Mouse (Mus musculus) midbrain, embryonic 12.5 days (tissue): ENCODE measurements at regions not wholly inside any gene's neighbourhood (a gene's known extent, or its start where the extent isn't known, plus 50 kb on each side); places are given as distances from the start of the nearest gene placed in this dataset.
"Not testable (repeated sequence)": the region's sequence is repeated elsewhere in the genome, so short reads cannot be mapped to it uniquely, and the experiment has no call there.

Source experiments
- ATAC-seq: fragments of 200-750 bp; cut with Nextera tagmentation; 2 replicates; pipeline ENCODE4 v1.8.0; 2017; ENCODE audit warnings: low read depth, moderate TSS enrichment, moderate library complexity; ENCODE audit not compliant: low FRiP score
- H3K27ac ChIP-seq: fragments of 300-500 bp; sonication (generic); replicated peaks from 2 replicates; pipeline ENCODE4 v1.5.1; 2016; ENCODE audit warnings: mild to moderate bottlenecking
- H3K27me3 ChIP-seq: fragments of 300-500 bp; sonication (generic); 2 replicates; pipeline ENCODE4 v1.6.1; 2016; ENCODE audit warnings: mild to moderate bottlenecking
- H3K36me3 ChIP-seq: fragments of 300-500 bp; sonication (generic); 2 replicates; pipeline ENCODE4 v1.6.1; 2016
- H3K4me1 ChIP-seq: fragments of 300-500 bp; sonication (generic); 2 replicates; pipeline ENCODE4 v1.6.1; 2016
- H3K4me2 ChIP-seq: fragments of 300-500 bp; sonication (generic); replicated peaks from 2 replicates; pipeline ENCODE4 v1.6.1; 2016; ENCODE audit warnings: mild to moderate bottlenecking, moderate library complexity
- H3K4me3 ChIP-seq: fragments of 300-500 bp; sonication (generic); 2 replicates; pipeline ENCODE4 v1.5.1; 2016; ENCODE audit warnings: mild to moderate bottlenecking
- H3K9ac ChIP-seq: fragments of 300-500 bp; sonication (generic); replicated peaks from 2 replicates; pipeline ENCODE4 v1.6.1; 2016; ENCODE audit warnings: mild to moderate bottlenecking, moderate library complexity
- H3K9me3 ChIP-seq: fragments of 300-500 bp; sonication (generic); 2 replicates; pipeline ENCODE4 v1.6.1; 2016; ENCODE audit warnings: mild to moderate bottlenecking
- WGBS: fragments of 180-500 bp; shearing (Covaris S2); methylation state at CpG from one replicate; pipeline ENCODE4 v1.1.7; 2016; 5-methylcytosine and 5-hydroxymethylcytosine counted together

DNA sequence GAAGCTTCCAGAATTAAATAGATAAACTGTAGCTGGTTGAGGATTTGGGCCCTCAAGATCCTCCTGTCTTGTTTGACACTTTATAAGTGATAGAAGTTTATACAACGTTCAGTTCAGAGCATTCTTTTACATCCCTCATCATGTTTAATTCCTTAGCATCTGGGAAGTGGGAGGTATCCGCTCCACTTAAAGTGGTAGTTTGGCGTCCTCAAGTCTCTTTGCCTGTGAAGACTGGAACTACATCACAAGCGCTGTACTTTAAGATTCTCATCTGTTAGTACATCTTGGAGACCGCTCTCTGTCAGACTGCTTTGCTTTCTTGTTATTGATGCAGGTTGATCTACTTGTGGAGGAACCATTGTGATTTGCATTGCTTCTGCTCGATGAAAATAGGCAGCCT lies 459.1 kb upstream of the Sall1 start:
- Histone ChIP-seq H3K4me3 (no peak overlapping the region), H3K27me3 (no peaks in the 10 kb centered on the region), H3K4me2 (no peak overlapping the region), H3K27ac (no peak overlapping the region), H3K9ac (no peak overlapping the region), H3K36me3 (no peaks in the 10 kb centered on the region), H3K9me3 (no peaks in the 10 kb centered on the region), H3K4me1 (no peaks in the 10 kb centered on the region)
- 94% methylated on average over 6 of the region's 6 CpGs for WGBS
- no peak for ATAC-seq

DNA sequence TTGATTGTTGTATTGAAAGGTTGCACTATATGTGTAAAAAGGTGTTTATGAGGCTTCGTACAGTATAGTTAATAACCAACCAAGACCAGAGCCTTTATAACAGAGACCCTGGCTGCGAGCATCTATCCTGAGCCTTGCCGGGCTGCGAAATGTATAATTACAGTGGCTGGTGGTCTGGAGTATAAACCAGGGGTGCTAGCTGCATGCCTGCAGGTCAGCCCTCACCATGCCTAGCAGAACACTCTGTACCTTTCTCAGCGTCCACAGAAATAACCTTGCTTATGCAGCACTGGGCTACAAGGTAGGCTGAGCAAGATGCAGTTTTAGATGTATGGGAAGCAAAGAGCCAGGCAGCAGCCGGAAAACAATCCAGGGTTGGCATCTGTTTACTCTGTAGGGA lies 457.8 kb upstream of the Sall1 start:
- no peak overlapping the region for H3K27ac ChIP-seq
- H3K27me3 ChIP-seq = no peaks in the 10 kb centered on the region
- no peaks in the 10 kb centered on the region for H3K9me3 ChIP-seq
- WGBS = 91% methylated on average over 6 of the region's 6 CpGs
- no peak for ATAC-seq
- no peak overlapping the region for H3K9ac ChIP-seq
- no peak overlapping the region for H3K4me3 ChIP-seq
- H3K36me3 ChIP-seq = no peaks in the 10 kb centered on the region
- no peaks in the 10 kb centered on the region for H3K4me1 ChIP-seq
- no peak overlapping the region for H3K4me2 ChIP-seq

DNA sequence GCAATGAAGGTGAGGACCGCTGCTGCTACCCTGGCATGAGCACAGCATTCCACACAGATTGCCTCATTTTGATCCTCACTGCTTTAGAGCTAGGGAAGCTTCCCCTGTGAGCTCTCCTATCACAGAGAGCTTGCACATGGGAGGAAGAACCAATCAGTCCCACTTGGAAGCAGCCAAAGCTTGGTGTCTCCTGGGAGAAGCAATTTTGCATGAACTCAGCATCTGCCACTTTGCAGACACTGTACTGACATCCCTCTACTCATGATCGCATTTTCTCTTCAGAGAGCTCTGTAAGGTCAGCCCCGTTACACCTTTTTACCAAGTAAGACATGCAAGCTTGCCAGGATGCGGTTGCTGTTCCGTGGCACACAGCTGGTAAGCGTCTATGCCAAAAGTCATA lies 455.9 kb upstream of the Sall1 start:
- Histone ChIP-seq H3K4me3 (no peak overlapping the region), H3K4me2 (no peak overlapping the region), H3K27ac (no peak overlapping the region), H3K27me3 (no peaks in the 10 kb centered on the region), H3K4me1 (no peaks in the 10 kb centered on the region), H3K36me3 (no peaks in the 10 kb centered on the region), H3K9me3 (no peaks in the 10 kb centered on the region), H3K9ac (no peak overlapping the region)
- 92% methylated on average over 6 of the region's 6 CpGs for WGBS
- ATAC-seq = no peak

DNA sequence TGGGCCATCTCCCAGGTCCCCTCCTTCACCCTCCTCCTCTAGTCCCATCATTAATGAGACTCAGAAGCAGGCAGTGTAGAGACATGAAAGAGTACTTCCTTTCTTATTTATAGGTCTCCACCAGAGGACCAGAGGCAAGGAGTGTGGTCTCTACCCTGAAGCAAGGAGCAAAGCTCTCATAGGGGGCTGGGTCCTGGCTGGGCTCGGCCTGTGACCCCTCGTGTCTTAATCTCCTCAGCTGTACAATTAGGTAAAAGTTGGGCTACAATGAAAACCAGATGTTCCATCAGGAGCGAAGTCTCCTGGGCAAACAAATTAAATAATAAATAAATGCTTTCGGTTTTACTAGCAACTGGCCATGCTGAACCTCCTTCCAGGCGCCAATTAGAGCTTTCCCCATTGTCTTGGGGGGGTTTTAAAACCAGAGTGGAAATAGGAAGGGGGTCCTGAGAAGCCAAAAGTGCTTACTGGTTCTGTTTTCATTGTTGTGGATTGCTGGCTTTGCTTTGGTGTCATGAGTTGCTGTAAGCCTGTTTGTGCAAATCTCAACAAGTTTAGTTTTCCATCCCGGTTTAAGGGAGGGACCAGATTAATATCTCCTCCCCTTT lies 454.2 kb upstream of the Sall1 start:
- Histone ChIP-seq H3K4me2 (no peak overlapping the region), H3K4me1 (no peaks in the 10 kb centered on the region), H3K27me3 (no peaks in the 10 kb centered on the region), H3K9ac (no peak overlapping the region), H3K9me3 (no peaks in the 10 kb centered on the region), H3K36me3 (no peaks in the 10 kb centered on the region), H3K4me3 (no peak overlapping the region), H3K27ac (no peak overlapping the region)
- no peak for ATAC-seq
- 47% methylated on average over 6 of the region's 6 CpGs for WGBS

DNA sequence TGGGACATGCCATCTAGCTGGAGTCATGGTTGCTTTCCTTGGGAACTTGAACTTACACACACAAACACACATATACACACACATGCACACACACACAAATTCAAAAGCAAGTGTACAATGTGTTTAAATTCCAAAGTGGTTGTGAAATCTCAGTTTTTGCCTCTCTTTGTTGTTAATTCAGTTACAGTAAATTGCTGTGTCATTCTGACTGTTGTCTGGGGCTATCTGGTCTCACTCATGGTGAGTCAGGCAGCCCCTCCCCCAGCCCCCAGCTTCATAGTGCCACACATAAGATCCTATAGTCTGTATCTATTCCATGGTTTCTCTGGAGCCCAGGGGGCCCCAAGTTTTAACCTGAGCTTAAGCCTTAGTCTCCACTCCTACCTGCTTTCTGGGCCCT lies 448.4 kb upstream of the Sall1 start:
- ATAC-seq = no peak
- Histone ChIP-seq H3K9ac (no peak overlapping the region), H3K27me3 (no peaks in the 10 kb centered on the region)

DNA sequence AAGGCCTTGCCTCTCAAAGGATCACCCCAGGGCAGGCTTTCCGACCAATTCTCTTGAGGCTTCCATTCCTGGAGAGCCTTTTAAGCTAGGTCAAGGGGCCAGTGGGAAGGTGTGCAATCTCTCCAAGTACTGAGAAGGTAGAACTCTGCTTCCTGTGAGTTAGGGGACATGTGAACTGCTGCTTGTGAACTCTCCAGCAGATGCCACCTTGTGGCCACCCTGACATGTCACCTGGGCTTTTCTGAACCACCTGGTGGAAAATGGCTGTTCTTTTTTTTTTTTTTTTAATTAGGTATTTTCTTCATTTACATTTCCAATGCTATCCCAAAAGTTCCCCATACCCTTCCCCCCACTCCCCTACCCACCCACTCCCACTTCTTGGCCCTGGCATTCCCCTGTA lies 438.5 kb upstream of the Sall1 start:
- not testable (repeated sequence) for H3K4me1 ChIP-seq, H3K27ac ChIP-seq, H3K9me3 ChIP-seq, ATAC-seq, H3K4me3 ChIP-seq, H3K4me2 ChIP-seq, H3K36me3 ChIP-seq, H3K27me3 ChIP-seq, H3K9ac ChIP-seq
- WGBS = 55% methylated on average over 1 of the region's 1 CpGs

More for the DNA sequence above, 448.4 kb upstream of the Sall1 start:
- no peak overlapping the region for H3K27ac ChIP-seq
- no peaks in the 10 kb centered on the region for H3K9me3 ChIP-seq
- no peaks in the 10 kb centered on the region for H3K36me3 ChIP-seq
- H3K4me3 ChIP-seq = no peak overlapping the region
- H3K4me1 ChIP-seq = no peaks in the 10 kb centered on the region
- H3K4me2 ChIP-seq = no peak overlapping the region

DNA sequence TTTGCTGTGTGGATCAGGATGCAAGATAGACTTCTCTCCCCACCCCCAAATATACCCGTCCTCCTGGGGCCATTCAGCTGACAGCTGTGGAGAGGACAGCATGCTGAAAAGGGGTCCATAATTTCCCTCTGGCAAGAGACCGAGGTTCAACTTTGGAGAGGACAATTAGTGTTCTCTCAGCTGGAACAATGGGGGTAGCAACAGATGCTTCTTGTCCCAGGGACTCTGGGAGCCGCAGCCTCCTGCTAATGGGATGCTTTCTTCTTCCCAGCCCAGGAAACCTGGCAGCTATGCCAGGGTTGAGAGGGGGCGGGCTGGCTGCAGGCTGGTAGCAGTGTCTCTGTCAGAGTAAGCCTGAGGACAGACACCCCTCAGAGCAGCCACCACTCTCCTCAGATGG lies 433.0 kb upstream of the Sall1 start:
- Histone ChIP-seq H3K36me3 (no peaks in the 10 kb centered on the region), H3K4me1 (peaks cover 4% of the 10 kb centered on the region; the same call in 1 of the 2 replicates), H3K4me3 (no peak overlapping the region), H3K4me2 (no peak overlapping the region), H3K9ac (no peak overlapping the region), H3K27ac (no peak overlapping the region), H3K27me3 (no peaks in the 10 kb centered on the region), H3K9me3 (no peaks in the 10 kb centered on the region)
- no peak for ATAC-seq
- 52% methylated on average over 4 of the region's 4 CpGs for WGBS

DNA sequence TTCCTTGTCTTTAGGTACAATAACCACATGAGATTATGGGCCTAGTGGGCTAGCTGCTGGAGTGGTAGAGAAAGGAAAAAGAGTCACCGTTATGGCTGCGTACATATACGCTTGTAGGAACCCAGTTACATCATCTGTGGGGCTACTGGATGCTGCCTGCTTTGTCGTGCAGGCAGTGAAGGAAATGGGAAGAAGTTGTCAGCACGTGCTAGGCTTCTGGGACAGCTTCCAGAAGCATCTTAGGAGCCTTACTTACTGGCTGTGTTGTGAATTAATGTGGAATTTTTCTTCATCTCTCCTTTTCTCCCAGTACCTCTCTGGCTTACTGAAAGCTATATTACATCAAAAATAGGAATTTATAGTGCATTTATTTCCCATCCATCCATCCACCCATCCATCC lies 427.2 kb upstream of the Sall1 start:
- no peak for ATAC-seq
- Histone ChIP-seq H3K4me2 (no peak overlapping the region), H3K9me3 (no peaks in the 10 kb centered on the region), H3K9ac (no peak overlapping the region), H3K27ac (no peak overlapping the region), H3K27me3 (no peaks in the 10 kb centered on the region), H3K36me3 (no peaks in the 10 kb centered on the region), H3K4me3 (no peak overlapping the region), H3K4me1 (no peaks in the 10 kb centered on the region)
- 97% methylated on average over 5 of the region's 5 CpGs for WGBS

DNA sequence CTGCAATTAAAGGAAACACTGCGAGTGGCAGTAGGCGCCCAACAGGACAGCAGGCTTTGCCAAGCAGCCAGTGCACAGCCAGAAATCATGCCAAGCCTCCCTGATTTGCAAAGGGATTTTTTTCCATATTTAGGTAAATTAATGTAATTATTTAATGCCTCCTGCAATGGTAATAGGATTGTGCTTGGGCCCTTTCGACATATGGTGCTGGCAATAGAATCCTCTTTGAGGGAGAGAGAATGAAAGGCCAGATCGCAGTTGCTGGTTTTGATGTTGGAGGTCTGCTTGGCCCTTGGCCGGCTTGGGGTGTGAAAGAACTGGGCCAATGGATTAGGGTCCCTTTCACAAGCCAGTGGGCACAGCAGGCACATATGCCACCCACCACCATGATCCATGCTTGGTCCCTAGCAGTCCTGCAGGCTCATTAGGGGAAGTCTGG lies 424.8 kb upstream of the Sall1 start:
- H3K27me3 ChIP-seq = no peaks in the 10 kb centered on the region
- no peak overlapping the region for H3K9ac ChIP-seq
- no peak overlapping the region for H3K27ac ChIP-seq
- H3K36me3 ChIP-seq = no peaks in the 10 kb centered on the region
- WGBS = 87% methylated on average over 5 of the region's 5 CpGs
- no peaks in the 10 kb centered on the region for H3K4me1 ChIP-seq
- ATAC-seq = no peak
- no peaks in the 10 kb centered on the region for H3K9me3 ChIP-seq
- H3K4me3 ChIP-seq = no peak overlapping the region
- no peak overlapping the region for H3K4me2 ChIP-seq

DNA sequence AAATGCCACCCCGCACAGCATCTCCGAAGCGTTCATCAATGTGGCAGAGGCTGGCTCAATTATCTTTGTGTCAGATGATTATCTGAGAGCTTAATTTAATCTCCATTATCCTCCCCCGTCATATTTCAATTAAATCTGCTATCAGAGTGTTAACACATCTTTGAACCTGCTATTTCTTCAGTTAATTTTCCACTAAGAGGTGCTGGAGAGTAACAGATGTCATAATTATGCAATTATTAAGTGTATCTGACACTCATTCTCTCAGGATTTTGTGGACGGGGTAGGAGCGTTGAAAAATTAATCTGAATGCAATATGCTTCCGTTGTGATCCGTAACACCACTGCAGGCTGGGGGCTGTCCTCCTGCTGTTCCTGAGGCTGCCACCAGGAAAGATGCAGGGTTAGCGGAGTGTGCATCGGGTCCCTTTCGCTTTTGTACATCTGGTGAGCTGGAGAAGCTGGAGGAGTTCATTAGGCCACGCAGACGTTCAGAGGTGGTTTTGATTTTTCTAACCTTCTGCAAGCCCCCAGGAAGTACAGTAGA lies 421.3 kb upstream of the Sall1 start:
- Histone ChIP-seq H3K9ac (no peak overlapping the region), H3K4me1 (no peaks in the 10 kb centered on the region), H3K9me3 (no peaks in the 10 kb centered on the region), H3K36me3 (no peaks in the 10 kb centered on the region), H3K4me3 (no peak overlapping the region), H3K4me2 (no peak overlapping the region), H3K27me3 (no peaks in the 10 kb centered on the region), H3K27ac (no peak overlapping the region)
- WGBS = 78% methylated on average over 13 of the region's 13 CpGs
- no peak for ATAC-seq

DNA sequence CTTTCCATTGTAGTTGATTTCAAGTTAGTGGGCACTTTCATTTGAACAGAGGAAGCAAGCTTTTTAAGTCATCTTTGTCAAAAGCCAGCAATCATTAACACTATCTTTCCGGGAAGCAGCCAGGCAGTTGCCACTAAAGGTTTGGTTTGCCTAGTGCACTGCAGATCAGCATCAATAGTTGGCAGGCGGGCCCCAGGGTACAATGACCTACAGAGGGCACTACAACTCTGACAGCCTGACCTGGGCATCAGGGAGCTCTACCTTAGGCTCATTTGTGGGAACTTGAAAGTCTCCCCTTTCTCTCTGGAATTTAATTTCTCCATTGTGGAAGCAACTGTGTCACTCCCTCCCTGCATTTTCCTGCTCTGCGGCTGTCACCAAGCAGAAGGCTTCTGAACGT lies 412.6 kb upstream of the Sall1 start:
- ATAC-seq = no peak
- no peak overlapping the region for H3K4me2 ChIP-seq

DNA sequence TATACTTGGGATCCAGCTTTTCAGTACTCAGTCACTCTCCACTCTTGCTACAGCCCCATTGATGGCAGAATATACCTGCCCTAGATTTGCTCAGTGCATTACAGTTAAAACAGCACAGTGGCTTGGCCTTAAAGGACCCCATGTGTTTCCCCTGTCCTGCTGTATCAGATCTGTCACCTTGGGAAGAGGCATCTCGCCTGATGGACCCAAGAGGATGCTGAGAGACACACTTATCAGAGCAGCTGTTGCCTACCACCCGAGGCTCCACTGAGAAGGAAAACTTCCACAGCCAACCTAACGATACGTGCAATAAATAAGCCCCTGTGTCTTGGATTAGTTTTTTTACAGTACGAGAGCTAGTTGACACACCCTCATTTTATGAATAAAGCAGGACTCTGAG lies 411.8 kb upstream of the Sall1 start:
- Histone ChIP-seq H3K4me2 (no peak overlapping the region), H3K27me3 (no peaks in the 10 kb centered on the region), H3K27ac (no peak overlapping the region), H3K9me3 (no peaks in the 10 kb centered on the region), H3K4me3 (no peak overlapping the region), H3K9ac (no peak overlapping the region), H3K36me3 (no peaks in the 10 kb centered on the region), H3K4me1 (no peaks in the 10 kb centered on the region)
- 85% methylated on average over 5 of the region's 5 CpGs for WGBS
- no peak for ATAC-seq

More for the DNA sequence above, 412.6 kb upstream of the Sall1 start:
- Histone ChIP-seq H3K4me3 (no peak overlapping the region), H3K36me3 (no peaks in the 10 kb centered on the region), H3K27me3 (no peaks in the 10 kb centered on the region), H3K9me3 (no peaks in the 10 kb centered on the region), H3K27ac (no peak overlapping the region), H3K9ac (no peak overlapping the region), H3K4me1 (no peaks in the 10 kb centered on the region)
- 69% methylated on average over 4 of the region's 4 CpGs for WGBS

DNA sequence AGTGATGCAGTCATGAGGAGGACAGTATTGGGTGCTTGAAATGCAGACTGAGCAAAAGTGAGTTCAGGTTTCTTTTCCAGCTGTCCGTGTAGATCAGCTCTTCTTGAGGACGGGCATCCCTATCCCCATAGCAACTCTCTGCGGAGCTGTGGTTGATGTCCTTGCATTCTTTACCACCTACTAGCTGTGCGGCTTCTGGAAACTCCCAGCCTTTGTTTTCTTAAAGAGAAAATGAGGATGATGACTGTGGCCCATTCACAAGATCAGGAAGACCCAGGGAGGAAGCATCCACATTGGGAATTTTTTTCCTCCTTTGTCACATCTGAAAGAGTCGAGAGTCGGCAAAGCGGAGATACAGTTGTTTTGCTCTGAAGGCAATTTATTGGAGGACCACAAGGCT lies 410.2 kb upstream of the Sall1 start:
- 87% methylated on average over 7 of the region's 7 CpGs for WGBS
- Histone ChIP-seq H3K4me3 (no peak overlapping the region), H3K36me3 (no peaks in the 10 kb centered on the region), H3K9me3 (no peaks in the 10 kb centered on the region), H3K27me3 (no peaks in the 10 kb centered on the region), H3K9ac (no peak overlapping the region), H3K4me2 (no peak overlapping the region), H3K4me1 (no peaks in the 10 kb centered on the region), H3K27ac (no peak overlapping the region)
- ATAC-seq = no peak
